Mouse (Mus musculus) 3134 (cell line): ENCODE measurements around the gene Arpp21.

ENCODE experiments used
- DNase-seq: peaks from one replicate; pipeline ENCODE4 v3.0.0-alpha.2; 2011; ENCODE audit warnings: low spot score; ENCODE audit not compliant: insufficient read length; ENCODE audit errors: extremely low read depth

Arpp21 gene

DNA sequence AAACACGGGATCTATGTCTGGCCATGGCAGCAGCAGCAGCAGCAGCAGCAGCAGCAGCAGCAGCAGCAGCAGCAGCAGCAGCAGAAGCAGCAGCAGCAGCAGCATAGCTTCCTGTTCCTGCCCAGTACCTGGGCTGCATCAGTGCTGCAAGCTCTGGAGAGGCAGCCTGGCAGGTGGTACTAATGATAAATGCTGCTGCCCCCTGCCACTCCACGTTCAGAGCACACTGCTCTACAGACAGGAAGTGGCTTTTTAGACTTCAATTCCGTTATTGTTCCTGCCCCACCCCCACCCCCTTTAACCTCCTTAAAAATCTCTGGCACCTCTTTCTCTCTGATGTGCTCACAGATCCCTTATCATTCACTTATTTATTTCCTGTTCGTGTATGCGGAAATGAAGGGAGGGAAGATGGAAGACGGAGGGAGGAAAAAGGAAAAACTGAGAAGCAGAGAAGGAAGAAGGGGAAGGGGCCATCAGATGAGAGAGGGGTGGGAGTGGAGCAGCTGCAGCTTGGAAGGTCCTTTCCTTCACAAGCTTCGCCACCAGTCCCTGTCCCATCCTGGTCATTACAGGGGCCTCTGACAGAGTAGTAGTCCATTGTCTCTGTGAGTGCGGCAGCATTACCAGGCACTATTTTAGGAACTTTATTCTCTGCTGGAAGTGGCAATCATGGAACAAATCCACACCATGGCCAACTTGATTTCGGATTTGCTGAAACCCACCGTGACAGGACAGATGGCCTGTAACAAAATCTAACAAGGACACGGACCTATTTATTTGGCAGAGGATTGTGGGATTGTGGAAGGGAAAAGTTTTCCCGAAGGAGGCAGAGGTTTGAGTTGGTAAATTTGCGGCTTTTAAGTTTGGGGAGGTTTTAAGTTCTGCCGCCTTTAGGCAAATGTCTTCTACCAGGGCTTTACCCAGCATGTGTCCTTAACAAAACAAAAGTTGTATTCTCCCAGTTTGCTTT is 49.1 kb downstream of the Arpp21 start:
- no peak for DNase-seq

DNA sequence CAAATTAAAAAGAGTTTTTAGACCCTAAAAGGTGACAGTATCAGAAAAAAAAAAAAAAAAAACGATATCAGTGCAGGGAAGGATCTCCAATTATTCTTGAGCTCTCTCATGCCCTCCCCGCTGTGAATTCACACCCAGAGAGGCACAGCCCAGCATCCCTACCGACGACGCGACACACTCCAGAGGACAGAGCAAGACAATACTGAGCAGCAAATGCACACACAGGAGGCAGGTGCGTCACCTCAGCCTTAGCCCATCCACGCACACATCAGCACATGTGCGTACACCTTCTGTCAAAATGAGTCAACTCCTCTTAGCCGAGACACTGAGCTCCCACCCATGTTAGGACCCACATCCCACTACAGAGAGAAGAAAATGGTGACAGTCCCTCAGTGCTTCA is 50.0 kb downstream of the Arpp21 start:
- DNase-seq: no peak

DNA sequence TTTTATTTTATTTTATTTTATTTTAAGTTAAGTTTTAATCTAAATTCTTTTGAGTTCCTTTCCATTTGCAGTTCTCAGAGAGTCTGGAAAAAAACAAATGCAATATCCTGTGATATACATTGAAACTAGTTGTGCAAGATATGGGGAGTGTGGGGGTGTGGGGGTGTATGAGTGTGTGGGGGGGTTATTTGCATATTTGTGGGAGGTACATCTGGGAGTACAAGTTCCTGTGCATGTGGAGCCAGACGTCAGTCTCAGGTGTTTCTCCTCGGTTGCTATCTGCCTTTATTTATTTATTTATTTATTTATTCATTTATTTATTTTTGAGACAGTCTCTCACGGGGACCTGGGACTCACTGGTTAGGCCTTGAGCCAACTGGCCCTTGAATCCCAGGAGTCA is 53.0 kb downstream of the Arpp21 start:
- DNase-seq: no peak

DNA sequence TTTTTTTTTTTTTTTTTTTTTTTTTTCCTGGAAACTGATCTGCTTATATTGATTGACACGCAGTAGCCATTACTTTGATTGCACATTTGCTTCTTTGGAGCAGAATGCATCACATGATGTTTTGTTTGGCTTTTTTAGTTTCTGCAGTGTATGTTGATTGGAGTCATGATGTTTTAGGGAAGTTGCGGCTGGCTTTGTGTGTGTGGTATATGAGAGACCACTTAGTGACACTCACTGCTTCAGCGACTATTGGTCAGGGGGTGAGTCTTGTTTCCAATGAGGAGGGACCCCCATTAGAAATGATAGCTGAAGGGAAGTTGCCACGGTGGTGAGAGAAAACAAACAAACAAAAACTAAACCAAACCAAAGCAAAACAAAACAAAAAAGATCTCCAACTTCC is 55.7 kb downstream of the Arpp21 start:
- no peak for DNase-seq

DNA sequence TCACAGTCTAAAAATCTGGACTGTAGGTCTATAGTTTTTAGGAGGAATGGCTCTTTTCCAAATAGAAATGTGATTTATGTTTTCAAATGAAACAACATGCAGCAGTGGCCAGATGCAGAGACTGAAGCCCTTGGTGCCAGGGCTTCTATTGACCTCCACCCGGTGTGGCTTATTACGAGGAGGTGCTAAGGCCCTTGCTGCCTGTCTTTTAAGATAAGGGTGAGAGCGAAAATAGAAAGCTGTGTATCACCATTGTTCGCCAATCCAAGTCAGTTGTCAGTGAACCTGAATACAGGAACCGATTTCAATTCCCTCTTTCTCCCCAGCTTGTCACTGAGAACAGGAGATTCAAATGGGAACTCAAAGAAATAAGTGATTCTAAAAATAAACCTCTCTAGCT is 57.3 kb downstream of the Arpp21 start:
- DNase-seq: no peak

DNA sequence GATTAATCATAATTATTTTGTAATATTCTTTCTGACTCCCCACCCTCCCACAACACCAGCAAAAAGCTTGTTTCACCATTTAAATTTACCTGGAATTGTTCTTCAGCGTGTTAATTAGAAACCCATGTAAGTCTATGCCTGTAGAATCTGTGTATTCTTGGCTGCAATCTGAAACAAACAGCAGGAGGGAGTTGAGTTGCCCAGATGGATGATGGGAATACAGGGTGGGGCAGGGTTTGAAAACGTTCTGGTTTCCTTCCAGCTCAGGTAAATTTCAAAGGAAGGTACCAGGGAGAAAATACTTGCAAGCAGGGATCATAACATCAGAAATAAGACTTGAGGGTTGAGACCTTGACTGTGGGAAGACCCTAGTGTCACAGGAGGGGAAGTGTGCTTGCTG is 58.2 kb downstream of the Arpp21 start:
- no peak for DNase-seq

DNA sequence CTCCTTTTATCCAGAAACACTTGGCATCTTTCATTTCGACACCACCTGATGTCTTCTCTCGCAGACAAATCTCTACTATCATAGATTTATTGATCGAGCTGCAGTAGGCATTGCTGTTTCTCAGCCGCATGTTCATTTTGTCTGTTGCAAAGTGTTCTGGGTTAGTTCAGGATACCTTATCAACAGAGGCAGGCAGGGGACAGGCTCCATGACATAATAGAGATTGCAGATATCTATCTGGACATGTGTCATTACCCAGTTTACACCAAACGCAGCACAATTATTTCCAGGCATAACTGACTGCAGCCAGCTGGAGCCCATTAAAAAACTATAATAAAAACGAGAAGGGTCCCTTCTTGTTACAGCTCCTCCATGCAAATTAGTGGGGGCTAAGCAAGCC is 59.4 kb downstream of the Arpp21 start:
- no peak for DNase-seq

DNA sequence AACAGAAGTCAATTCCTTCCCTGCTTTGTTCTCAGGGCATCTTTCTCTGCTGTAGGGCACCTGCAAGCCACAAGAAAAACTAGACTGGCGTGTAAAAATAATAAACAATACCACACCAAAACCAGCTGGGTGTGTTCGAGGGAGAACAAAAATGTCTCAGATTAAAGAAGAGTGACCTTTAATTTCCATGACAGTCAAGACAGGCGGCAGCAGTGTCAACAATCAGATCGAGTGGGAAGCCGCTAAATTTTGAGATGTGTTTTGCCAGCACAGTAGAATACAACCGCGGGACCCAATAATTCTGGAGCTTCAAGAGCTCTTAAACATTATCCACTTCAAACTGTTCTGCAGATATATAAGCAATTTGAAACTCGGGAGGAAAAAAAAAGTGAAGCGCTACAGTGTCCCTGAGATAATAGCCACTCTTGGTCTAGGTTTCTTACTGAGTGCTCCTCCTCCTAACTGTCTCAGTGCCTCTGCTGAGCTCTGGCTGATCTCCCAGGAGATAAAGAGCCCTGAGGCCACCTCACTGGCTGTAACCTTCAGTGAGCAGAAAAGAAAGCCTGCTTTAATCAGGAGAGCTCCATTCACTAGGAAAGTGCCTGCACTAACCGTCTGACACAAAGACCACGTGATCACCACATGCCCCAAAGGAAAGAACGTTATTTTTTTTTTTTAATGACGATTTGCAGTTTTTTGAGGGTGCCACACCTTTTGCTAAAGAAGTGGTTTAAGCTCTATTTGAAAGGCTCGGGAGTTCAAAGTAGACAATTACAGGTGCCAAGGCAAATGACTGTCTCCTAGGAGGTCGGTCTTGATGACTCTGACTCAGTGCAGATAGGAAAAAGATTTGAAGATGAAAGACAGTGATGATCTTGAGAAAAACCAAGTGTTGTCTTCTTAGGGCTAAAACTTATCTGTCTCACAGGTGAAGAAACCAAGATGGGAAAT is 61.1 kb downstream of the Arpp21 start:
- no peak for DNase-seq

DNA sequence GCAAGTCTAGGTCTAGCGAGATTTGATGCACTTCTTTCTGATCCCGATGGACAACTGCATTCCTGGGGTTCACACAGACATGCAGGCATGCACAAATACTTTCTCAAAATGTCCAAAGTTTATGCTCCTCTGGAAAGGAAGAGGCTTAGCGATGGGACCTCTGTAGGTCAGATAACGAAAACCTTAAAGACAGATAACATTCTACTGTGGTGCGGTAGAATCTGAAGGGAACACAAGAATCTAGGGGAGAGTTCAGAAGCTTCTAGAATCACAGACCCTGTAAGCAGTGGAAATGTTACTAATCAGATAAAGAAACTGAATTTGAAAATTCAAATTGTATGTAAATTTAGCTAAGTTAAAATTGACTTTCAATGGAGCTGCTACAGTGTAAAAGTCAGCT is 62.0 kb downstream of the Arpp21 start:
- DNase-seq: no peak

DNA sequence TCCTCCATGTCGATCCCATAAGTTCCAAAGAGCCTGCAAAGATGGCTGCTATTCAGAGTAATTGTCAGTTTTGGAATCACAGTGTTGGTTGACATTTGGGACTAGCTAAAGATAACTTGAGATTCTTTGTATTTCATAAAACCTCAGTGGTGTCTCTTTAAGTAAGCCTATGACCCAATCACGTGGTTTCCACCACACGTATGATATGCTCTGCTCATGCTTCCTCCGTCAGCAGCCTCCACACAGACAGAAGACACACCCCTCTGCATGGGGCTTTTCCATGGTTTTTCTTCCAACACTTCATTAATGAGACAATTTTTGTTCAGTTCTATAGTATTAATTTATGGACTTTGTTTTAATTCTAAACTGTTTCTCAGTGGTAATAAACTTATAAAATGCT is 71.1 kb downstream of the Arpp21 start:
- DNase-seq: no peak

DNA sequence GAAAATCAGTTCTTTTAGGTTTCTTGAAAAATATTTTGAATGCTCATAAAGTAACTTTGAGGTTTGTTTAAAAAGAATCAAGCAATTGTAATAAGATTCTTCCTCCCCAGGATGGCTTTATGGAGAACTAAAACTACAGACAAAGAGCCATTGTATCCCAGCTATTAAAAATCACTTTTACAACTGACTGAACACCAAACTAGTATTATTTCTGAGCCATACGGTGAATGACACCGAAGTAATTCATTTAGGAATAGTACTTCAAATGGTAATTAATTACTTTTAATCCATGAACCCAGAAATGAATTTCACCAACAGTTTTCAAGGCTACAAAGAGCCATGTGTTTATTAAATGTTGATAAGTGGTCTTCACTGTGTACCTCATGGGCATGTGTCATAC is 74.8 kb downstream of the Arpp21 start:
- no peak for DNase-seq

DNA sequence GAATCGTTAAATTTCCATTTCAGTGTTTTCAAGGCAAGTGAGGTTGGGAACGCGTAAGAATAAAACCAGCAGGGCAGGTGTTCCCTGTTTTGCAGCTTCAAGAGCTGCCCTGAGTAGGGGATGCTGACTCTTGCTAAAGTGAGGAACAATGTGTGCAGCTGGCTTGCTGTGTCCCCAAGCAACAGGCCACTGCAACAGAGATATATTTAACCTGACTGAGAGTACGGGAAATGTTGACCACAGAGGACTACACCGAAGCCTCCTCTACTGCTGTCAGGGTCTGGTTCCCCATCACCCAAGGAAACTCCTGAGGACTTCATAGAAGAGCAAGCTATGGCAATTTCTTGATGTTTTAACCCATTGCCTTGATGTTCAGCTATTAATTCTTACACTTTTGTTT is 81.8 kb downstream of the Arpp21 start:
- DNase-seq: no peak

DNA sequence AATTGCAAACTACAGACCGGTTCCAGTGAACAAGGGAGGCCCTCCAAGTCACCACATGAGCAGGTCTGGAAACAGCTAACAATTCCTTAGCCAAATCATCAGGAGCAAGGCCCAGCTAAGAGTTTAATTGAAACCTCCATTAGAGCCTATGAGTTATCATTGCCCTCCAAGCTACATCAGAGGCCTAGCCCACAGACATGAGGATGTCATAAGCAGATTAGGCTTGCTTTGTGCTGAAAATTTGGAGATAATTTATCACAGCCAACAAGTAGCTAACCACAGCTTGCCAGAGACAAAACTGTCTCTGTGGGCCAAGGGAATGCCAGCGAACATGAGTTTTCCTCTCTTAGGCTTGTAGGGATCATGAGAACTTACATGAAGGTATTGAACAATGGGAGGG is 83.0 kb downstream of the Arpp21 start:
- no peak for DNase-seq

DNA sequence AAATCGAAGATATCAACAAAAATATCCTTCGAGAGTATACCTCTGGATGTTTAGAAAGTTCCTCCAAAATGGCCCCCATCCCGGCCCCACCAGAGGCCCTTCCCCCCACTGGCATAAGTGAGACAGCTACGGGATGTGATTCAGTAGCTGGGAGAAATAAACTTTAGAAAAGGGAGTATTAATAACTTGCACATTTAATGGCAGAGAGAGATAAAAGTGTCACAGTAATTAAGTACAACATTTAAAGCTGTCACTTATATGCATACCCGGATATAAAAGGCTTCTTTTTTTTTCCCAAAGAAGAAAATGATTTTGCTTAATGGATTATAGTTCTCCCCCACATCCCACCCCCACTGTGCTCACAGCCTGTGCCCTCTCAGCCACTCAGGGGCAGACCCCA is 84.6 kb downstream of the Arpp21 start:
- no peak for DNase-seq

DNA sequence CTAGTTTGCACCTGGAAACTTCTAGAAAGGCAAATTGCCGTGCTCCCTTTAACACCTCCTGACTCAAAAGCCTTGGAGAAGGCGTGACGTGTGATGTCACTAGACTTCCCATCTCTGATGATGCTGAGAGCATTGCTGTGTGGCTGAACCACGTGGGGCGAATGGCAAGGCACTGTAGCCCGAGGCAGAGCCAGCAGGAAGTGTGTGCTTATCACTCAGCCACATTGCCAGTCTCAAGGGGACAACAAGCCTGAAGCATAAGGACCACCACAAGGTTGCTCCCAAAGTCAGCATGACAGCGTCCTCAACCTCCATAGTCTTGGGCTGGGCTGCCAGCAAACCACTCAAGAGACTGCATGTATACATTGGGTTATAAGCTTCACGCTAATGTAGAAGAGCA is 95.1 kb downstream of the Arpp21 start:
- DNase-seq: no peak

DNA sequence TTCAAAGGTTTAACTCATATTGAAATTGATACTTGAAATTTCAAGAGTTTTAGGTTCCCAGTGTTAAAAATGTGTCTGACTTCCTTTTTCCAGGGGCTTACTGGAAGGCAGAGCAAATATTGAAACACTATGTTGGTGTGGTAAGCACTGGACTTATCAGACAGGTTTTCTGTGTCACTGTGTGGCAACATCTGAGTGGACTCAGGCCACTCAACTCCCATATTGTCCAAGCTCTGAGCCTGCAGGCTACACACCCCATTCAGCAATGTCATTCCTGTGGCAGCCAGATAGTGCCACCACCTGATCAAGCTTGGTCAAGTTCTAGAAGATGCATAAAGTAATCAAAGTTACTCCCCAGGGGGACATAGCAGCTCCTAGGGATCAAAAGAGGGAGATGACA is 97.9 kb downstream of the Arpp21 start:
- DNase-seq: no peak

DNA sequence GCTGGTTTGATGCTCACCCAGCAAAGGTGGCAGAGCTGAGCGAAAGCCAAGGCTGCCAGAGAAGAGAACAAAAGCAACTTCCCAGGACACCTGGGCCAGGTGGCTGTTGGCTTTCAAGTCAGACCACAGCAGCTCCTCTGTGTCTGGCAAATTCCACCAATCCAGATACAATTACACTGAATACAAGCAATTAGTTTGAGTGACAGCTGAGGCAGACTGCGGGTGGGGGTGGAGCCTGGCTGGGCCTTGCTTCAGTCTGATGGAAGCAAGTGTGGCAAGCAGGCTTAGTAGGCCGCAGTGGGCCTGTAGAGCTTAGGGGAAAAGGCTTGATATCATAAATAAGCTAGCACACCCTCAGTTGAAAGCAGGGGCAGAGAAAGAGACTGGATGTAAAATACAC is 104.9 kb downstream of the Arpp21 start:
- DNase-seq: no peak

DNA sequence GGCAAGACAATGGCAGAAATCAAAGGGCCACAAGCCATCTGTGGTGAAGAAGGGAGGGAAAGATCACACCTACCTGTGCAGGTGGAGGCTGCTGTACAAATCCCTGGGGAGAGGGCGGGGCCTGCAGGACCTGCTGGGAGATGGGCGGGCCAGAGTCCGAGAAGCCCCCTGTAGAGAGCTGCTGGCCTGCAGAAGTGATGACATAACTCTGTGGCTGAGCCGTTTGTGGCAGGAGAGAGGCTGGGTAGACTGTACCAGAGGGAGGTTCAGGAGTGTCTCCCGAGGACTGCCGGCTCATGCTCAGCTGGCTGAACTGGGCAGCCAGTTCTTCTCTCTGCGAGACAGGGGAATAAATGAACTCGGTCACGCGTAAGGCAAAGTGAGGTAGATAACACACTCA is 111.1 kb downstream of the Arpp21 start:
- DNase-seq: no peak

DNA sequence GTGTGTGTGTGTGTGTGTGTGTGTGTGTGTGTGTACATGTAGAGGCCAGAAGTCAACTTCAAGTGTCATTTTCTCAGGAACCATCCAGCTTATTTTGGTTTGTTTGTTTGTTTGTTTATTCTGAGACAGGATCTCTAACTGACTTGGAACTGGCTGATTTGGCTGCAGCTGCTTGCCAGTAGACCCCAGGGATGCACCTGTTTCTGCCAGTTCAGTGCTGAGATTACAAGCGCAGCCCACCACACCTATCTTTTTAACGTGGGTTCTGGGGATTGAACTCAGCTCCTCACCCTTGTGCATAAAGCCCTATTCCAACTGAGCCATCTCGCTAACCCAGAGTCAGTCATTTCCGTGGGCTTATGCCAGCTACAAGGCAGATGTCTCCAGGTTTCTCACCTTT is 111.6 kb downstream of the Arpp21 start:
- DNase-seq: no peak

DNA sequence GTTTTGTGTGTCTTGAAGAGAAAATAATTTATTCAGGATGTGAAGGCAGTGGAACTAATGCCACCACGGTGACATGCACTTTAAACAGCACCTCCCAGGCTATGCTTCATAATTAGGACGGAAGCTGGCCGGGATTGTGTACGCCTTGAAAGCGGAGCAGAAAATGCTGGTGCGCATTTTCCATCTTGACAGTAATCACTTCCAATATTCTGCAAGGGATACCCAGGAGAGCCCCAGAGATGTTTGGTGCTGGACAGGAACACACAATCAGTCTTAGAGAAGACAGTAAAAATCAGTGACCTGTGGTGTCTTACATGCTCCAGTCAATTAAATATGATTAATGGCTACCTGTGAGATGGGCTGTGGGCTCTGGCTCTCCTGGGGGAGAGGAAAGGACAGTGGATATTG is 112.3 kb downstream of the Arpp21 start:
- DNase-seq: no peak

DNA sequence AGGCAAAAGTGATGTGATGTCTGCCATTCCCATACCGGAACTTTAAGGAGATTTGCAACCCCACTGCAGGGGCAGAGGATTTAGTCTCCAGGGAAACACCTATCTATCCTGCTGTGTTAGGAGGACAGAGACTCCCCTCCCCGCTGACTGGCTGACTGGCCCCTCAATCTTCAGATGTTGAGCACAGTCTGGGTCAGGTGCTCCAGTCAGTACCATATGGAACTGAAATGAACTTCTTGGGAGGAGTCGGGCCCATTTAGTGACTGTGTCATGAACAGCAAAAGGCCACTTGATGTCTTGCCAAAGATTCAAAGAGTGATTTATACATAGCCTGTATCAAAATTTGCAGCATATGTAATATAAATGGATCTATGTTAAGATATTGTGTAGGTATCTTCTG is 116.2 kb downstream of the Arpp21 start:
- DNase-seq: no peak

DNA sequence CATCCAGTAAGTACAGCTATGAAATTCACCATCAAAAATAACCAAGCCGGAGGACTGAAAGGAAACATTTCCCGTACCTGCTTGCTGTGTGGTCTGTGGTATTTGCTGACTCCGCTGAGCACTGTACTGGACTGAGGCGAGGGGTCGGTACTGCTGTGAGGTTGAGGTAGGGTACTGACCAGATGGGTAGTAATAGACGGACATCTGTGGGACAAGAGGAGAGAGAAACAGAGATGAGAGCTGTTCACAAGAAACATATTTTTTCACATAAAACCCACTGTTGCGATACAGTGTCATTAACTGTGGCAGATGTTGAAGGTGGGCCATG is 116.7 kb downstream of the Arpp21 start:
- no peak for DNase-seq
